Mouse (Mus musculus): Measurements from ENCODE around the gene Prmt3.

Prmt3 gene

DNA sequence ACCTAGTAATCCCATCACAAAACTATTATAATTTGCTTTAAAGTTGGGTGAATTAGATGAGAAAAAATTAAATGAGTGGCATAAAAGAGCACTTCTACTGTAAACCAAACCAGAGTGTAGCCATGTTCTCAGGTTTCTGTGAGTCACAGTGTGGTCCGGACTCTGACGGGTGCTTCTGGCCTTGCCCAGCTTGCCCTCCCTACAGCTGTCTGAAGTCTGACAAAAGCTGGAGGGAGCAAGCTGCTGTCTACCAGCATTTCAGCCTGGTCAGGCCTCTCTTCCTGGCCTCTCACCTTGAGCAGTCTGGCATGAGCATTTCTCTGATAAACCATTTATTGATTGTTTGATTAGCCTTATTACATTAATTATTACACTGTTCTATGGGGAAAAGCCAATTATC lies 69.8 kb downstream of the Prmt3 start:
- ATAC-seq (ENCODE audit: insufficient number of reproducible peaks, low FRiP score, low TSS enrichment) = no peak

DNA sequence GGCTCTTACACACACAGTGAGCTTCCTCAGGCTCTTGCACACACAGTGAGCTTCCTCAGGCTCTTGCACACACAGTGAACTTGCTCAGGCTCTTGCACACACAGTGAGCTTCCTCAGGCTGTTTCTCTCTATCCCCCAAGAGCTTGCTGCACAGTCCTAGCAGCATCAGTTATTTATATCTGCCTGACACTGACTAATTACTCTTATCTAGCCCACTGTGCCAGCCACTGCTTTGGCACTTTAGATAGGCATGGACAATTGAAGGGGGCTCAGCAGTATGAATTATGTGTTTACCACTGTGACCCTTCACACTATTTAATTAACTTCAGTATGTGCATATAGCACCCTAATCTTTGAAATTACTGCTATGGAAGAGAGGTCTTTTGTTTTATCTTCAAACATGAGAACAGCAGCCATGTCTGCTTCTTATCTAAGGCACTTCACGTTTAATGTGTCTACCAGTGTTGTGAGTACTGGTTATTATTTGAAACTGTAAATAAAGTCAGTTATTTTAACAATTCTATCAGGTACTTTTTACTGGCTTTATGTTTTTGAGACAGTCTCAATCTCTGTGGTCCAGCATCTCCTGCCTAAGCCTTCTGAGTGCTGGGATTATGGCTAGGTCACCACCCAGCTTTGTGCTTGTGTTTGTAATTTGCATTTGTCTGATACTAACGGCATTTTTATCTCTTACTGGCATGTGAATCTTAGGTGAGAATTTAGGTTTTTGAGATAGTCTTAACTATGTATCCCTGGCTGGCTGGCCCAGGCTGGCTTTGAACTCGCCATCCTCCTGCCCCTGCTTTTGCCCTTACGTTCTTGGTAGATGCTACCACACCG lies 75.4 kb downstream of the Prmt3 start:
- ATAC-seq (ENCODE audit: insufficient number of reproducible peaks, low FRiP score, low TSS enrichment) = no peak

DNA sequence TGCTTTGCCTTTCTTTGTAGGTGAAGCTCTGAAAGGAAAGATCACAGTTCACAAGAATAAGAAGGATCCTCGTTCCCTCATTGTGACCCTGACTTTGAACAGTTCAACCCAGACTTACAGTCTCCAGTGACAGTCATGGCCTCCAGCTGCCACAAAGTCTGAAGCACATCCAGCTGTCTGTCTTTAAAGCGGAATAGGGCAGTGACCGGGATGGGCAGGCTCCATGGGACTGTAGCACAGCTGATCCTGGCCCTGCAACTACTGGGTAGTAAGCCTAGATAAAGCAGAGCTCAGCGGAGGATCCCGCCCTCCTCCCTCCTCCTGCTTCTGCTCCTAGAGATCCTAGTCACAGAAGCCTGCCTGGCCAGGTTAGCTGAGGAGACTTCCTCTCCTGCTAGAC lies 79.2 kb downstream of the Prmt3 start:
- ATAC-seq (ENCODE audit: insufficient number of reproducible peaks, low FRiP score, low TSS enrichment) = no peak

DNA sequence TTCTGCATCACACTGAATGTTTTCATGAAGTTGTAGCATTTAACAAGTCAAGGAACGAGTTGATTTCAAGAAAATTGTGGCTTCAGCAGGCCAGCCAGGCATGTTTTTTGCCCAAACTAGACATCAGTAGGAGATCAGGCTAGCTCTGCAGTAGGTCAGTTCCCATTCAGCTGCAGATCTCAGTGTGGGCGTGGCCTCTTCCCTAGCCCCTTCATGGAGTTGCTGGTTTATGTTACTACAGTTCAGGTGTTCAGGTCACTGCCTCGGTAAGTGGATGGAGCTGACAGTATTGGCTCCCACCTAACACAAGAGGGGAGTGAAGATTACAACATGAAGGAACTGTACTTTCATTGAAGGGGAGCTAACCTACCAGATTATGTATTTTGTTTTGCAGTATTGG lies 80.1 kb downstream of the Prmt3 start:
- ATAC-seq (ENCODE audit: insufficient number of reproducible peaks, low FRiP score, low TSS enrichment) = no peak

DNA sequence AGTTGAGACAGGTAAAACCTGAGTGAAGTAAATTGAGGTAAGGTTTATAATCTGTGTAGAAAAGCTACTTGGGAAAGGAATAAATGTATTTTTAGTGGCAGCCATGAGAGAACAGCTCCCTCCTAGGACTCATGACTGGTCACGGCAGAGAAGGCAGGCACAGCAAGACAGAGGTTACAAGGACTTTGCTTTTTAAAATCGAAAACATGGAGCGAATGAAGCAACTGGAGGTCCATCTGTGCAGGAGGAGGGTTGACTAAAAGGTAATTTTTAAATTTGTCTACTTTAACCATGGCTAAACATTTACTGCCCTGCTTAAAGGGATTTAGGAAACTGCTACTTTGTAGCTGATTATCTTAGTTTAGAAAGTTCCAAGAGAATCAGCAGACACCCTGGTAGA lies 81.7 kb downstream of the Prmt3 start:
- ATAC-seq (ENCODE audit: insufficient number of reproducible peaks, low FRiP score, low TSS enrichment) = no peak

DNA sequence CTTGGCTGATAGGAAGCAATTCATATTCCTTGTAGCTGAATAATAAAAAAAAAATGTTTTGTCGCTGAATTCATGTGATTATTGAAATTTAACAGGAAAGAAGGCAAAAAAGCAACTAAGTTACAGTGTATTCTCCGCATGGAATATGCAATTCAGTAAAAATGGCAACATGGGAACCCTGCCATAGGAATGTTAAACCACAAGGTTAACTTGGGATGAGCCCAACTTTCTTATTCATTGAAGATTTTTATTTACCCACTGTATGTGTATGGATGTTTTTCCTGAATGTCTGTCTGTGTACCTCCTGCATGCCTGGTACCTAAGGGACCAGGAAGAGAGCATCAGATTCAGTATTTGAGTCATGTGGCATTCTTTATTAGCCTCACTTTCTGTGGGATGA lies 83.0 kb downstream of the Prmt3 start:
- no peak for ATAC-seq (ENCODE audit: insufficient number of reproducible peaks, low FRiP score, low TSS enrichment)

DNA sequence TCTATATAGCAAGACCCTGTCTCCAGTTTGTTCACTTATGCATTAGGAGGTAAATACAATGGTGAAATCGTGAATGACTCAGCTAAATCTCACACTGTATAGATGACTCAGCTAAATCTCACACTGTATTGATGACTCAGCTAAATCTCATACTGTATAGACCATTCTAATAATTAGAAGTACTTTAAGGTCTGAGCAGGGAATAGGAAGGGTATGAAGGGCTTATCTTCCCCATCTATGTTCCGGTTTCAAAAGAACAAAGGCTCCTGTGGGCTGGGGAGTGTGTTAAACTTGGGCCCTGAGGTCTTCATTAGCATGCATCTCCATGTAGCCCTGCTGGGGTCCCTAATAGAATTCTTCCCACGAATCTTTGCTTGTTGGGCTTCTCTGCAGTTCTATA lies 85.6 kb downstream of the Prmt3 start:
- no peak for ATAC-seq (ENCODE audit: insufficient number of reproducible peaks, low FRiP score, low TSS enrichment)

DNA sequence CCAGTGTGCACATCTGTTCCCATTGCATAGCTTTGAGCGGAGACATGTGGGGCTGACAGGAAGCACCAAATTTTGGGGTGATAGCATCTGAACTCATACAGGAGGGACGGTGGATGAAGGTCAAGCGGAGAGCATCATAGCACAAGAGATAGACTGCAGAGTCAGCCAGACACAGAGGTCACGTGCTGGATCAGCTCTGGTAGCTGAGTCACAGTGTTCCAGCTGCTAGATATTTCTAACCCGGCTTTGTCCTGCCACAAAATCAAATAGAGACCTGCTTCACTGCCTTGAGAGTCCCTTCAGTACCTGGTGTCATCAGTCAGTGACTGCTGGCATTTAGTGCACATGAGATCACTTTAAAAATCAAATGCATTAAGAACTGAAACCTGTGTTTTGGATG lies 91.5 kb downstream of the Prmt3 start:
- no peak for ATAC-seq (ENCODE audit: insufficient number of reproducible peaks, low FRiP score, low TSS enrichment)

DNA sequence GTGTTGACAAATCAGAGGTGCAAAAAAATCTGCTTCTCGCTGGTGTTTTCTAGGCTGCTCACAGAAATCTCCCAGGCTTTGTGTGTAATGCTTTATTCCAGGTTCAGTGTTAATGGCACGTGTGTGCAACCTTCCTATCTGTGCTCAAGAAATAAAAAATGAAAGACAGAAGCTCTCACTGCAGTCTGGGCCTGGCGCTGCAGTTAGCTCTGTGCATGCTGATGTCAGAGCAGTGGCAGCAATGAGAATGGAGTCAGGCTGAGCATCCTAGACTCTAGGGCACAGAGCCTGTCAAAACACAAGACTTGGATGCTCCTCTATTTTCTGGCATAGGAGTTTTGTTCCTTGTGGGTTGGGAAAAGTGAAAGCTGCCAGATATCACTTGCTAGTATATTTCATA lies 92.1 kb downstream of the Prmt3 start:
- no peak for ATAC-seq (ENCODE audit: insufficient number of reproducible peaks, low FRiP score, low TSS enrichment)

DNA sequence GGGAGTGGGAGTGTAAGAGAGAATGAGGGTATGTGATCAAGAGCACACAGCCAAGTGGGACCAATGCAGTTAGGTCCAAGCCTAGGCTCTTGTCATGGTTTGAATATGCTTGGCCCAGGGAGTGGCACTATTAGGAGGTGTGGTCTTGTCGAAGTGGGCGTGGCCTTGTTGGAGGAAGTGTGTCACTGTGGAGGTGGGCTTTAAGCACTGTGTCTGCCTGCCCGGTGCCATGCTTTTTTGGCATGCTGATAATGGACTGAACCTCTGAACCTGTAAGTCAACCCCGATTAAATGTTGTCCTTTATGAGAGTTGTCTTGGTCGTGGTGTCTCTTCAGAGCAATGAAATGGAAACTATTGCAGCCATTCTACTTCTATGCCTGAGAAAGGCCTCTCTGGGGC lies 99.2 kb downstream of the Prmt3 start:
- ATAC-seq (ENCODE audit: insufficient number of reproducible peaks, low FRiP score, low TSS enrichment) = no peak

DNA sequence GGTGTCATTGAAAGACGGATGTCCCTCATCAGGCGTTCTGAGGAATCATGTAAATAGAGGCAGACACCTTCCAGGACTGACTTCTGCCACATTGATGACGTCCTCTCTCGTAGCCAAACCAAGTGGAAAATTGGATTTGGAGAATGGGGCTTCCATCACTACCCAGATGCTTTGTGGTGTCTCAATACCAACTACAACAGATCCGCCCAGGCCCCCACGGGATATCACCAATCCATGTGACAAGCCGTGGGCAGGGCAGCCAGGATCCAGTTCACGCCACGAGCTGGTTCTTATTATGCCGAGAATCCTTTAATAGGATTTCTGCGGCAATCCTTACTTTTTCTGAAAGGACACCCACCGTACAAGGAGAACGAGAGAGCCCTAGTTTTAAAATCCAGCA lies 100.9 kb downstream of the Prmt3 start:
- no peak for ATAC-seq (ENCODE audit: insufficient number of reproducible peaks, low FRiP score, low TSS enrichment)

DNA sequence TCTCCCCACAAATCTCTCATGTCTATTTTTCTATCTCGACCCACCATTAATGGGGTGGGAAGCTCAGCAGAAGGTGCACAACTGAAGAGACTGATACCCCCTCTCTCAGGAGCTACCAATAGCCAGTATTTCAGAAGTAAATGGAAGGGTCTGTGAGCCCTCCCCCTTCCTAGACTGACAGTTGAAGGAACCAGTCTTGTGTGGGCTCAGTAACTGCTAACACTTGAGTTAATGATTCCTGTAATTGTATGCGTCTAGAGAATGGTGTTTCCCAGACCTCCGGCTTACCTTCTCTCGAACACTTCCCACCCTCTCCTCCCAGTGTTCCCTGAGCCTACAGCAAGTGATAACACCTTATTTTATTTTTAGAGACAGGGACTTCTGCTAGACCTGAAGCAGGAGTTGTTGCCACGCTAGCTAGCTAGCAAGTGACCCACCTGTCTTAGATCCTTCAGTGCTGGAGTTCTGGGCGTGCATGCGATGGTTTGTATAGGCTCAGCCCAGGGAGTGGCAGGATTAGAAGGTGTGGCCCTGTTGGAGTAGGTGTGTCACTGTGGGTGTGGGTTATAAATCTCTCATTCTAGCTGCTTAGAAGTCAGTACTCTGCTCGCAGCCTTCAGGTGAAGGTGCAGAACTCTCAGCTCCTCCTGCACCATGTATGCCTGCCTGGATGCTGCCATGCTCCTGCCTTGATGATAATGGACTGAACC lies 102.0 kb downstream of the Prmt3 start:
- no peak for ATAC-seq (ENCODE audit: insufficient number of reproducible peaks, low FRiP score, low TSS enrichment)

DNA sequence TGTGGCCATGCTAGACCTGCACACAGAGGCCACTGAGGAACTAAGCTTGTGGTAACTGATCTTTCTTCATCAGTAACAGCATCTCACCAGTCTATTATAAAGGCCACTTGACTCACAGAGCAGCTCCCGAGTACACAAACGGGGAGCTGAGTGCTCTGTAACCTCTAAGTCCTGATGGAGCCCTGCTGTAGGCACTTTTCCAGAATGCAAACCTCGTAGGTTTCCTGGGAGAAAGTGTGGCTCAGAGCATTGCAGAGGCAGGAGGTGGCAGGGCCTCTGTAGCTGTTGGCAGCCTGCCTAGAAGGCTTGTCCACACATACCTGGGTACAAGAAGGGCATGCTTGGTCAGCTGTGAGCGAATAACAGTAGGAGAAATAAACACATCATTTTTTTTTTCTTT lies 104.1 kb downstream of the Prmt3 start:
- ATAC-seq (ENCODE audit: insufficient number of reproducible peaks, low FRiP score, low TSS enrichment) = no peak

DNA sequence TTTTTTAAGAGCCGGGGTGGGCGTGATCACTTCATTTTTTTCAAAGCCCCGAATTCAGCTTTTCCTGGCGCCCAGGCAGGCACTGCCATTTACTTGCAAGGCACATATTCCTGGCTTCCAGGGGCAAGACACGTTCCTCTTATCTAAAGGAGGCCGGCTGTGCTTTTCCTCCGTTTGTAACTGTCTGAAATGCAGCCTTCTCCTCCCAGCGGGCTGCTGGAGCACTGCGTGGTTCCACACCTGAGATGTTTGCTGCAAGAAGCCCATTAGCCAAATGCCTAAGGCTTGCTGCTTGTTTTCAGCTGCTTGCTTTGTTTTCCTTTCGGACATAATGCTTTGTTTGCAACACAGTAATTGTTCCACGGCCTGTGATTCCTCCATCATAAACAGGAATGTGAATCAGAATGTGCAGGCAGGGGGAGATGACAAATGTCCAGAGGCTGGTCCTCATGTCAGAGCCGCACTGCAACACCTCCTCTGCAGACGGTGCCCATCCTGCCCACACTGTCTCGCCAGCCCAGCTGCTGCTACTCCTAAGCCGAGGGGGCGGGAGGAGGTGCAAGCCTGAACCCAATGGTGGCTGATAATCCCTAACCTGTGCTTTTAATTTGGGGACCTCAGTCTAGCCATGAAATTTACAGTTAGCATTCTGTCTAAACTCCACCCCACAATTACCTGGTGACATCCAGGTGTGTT lies 104.7 kb downstream of the Prmt3 start:
- no peak for ATAC-seq (ENCODE audit: insufficient number of reproducible peaks, low FRiP score, low TSS enrichment)

DNA sequence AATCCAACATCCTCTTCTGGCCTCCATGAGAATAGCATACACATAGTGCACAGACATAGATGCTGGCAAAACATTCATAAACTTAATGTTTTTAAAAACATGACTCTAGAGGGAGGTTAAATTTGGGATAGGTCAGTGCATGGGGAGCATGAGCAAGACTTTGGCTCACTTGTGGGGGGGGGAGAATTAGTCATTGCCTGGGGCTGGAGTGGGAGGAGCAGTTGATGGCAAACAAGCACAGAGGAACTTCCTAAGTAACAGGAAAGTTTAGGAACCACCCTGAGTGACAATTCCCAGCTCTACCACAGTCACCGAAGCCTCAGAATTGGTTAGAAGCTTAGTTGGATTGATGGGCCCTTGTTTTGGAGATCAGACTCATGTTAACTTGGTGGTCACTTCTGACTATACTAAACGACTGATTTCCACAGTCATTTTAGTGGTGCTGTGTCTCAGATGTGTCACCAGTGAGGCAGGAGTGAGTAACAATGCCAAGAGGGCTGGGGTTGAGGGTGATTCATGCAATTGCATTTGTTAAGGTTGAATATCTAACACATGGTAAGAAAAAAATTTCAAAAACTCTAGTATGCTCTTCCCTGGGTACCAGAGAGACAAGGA lies 109.7 kb downstream of the Prmt3 start:
- no peak for ATAC-seq (ENCODE audit: insufficient number of reproducible peaks, low FRiP score, low TSS enrichment)

DNA sequence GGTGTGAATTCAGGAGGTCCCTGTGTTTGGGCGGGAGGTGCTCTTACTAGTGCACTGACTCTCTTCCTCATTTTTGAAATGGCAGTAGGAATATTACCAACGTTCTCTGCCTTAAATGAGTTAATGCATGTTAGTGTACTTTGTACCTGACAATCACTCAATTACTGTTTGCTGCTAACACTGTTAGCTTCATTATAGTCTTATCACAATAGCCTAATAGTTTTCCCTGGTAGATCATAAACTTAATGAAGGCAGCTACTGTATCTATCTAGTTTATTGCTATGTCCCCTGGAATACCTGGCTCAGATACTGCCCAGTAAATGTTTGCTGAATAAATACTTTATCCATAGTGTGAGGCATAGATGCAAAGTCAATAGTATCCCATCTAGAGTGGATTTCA lies 116.6 kb downstream of the Prmt3 start:
- no peak for ATAC-seq (ENCODE audit: insufficient number of reproducible peaks, low FRiP score, low TSS enrichment)

DNA sequence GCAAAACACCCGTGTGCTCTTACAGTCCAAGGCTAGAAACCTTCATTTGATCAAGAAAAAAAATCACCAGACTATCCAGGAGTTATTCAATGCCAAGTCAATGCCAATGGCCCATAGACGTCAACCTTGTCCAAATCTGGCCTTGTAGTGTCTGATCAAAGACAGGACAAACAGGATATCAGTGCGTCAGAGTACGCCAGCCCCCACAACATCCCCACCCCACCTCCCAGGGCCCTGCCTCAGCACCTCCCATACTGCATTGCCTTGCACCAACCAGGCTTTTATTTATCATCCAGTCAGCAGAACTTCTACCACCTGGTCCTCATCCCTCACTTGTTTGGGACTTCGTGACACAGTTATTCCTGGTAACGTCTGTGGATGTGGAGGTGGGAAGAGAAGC lies 117.2 kb downstream of the Prmt3 start:
- no peak for ATAC-seq (ENCODE audit: insufficient number of reproducible peaks, low FRiP score, low TSS enrichment)

DNA sequence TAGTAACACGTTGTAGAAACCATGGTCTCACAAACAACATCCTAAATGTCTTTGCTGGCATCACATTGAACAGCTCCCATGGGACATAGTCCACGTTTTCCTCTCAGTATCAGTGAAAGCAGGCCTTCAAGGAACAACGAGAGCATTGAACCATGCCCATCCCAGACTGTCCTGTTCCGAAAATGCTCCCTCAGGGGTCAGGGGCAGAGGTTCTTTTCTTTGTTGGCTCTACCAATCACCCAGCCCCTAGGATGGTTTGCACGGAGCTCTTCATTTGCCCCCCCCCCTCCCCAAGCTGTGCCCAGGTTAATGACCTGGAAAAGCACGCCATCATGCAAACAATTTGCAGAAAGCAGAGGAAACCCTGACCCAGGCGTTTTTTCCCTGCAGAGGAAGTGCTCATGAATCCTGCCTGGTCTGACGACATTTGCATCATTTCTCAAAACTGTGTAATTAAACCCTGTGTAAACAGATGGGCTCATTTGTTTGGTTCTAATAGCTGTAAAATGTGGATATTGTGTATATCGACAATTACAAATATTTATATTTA lies 123.9 kb downstream of the Prmt3 start:
- no peak for ATAC-seq (ENCODE audit: insufficient number of reproducible peaks, low FRiP score, low TSS enrichment)

DNA sequence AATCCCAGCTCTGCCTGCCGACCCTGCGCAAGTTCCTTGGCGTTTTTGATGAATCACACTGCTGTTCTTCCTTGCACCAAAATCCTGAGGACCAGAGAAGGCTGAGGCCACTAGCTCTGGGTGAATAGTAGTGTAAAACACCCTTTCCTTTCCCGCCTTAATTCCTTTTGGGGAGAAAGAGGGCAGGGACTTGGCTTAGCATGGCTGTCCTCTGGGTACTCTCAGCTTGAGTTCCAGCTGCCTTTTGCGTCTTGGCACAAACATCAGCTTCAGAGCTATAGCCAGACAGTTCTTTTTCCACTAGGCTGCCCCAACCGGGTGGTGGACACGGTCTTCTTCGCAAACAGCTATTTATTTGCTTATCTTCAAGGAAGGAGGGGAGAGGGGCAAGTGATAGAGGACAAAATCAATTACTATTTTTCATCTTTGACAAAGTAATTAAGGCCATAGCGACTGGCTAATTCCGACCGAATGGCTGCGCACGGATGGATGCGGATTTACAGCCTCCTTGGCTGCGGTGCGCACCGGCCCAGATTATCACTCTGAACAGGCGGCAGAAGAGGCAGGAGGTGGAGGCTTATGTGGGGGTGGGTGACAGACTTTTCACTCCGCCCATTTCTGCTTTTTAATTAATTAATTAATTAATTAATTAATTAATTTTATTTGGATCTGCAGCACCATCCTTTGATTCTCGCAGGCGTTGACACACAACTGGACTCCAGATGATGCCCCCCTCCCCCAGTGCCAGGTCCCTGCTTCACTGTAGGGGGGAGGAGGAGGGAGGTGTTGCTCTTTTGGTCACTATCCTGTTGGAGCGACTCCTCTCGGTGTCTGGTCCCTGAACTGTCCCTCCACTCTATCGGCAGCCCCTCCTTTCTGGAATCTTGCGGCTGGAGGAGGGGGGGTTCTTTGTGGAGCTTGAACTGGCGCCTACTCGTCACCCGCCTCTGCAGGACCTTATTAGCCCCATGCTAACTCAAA lies 129.3 kb downstream of the Prmt3 start:
- no peak for ATAC-seq (ENCODE audit: insufficient number of reproducible peaks, low FRiP score, low TSS enrichment)
